Mouse (Mus musculus) kidney, adult 2 months (tissue): ENCODE measurements around the gene Exo5.

Experiments
- CTCF ChIP-seq: fragments of 200-500 bp; conservative IDR thresholded peaks from 2 replicates; pipeline ENCODE4 v1.5.1; 2011; ENCODE audit warnings: low read depth, mild to moderate bottlenecking, control low read depth, low read length, moderate library complexity, mixed read lengths; ENCODE audit not compliant: insufficient read depth, insufficient read length
- POLR2A ChIP-seq: fragments of 200-500 bp; IDR thresholded peaks from one replicate; pipeline ENCODE4 v1.6.1; 2011; ENCODE audit warnings: low read depth, low read length, control low read depth

DNA sequence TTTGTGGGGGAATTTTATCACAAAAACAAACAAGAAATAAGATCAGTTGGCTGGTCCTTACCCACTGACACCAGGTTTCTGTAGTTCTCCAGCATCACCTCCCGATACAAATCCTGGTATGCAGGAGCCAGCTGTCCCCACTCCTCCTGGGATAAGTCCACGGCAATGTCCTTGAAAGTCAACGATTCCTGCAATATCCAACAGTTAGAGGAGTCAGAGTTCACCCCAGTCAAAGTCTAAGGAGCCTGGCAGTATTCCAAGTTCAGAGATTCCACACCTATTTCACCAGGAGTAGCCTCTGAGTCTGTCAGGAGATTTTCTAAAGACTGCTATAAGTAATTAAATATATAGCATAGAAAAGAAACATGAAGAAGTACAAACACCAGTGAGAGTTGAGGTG lies 10.2 kb upstream of the Exo5 start:
- no peak for TF ChIP-seq POLR2A
- no peak for TF ChIP-seq CTCF
